8 mouse cellular contexts compared by ENCODE assay signal in the genomic region with DNA sequence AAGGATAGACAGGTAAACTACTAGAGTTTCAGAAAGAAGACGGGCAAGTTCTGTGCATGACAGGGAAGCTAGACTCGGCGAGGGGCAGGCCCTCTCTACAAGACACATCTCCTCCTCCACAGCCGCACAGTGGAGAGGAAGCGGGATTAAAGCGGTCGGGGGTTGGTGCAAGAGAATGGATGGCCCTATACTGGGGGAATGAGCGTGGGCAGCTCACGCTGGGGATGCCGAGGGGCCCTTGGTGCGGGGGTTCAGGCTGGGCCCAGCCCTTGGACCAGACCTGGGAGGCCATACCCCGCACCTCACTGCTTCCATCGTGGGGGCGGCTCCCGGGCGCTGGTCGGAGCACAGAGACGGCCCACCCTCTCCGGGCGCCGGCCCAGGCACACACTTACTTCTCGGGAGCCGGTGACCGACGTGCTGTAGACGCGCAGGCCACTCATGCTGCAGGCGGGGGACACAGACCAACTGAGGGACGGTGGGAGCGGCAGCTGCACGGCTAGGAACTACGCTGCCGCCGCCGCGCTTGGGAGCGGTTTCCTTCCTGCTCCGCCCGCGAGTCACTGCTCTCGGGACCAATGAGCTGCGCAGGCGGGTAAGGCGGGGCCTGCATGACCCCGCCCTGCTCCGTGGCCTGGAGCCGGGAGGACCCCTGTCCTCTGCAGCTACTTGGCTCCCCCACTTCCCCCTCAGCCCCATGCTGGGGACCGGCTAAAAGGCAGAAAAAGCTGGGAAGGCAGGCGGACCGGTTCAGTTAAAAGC. TPM values are rescaled to one million over a fixed set of nuclear protein-coding genes. Genes with fewer than 3 reads are reported as not detected.
DNase-seq lines count a peak whose midpoint lies in the region; ATAC-seq and TF ChIP-seq lines count a peak whose summit lies in the region.

TSS of gene Sh3bgrl3 (minus strand) at position 569 of the 762 bp plus-strand sequence.

- peak within 1 kb of the TSS; percentile 87 for H3K4me2 ChIP-seq in forebrain, embryonic 13.5 days
- H3K4me2 ChIP-seq in heart, postnatal 0 days (ENCODE audit: low read depth, low read length), result peak within 1 kb of the TSS; percentile 95
- H3K4me2 ChIP-seq in liver, embryonic 14.5 days (ENCODE audit: low read depth), result peak within 1 kb of the TSS; percentile 80
- peak within 1 kb of the TSS; percentile 80 for H3K4me2 ChIP-seq in stomach, embryonic 16.5 days (ENCODE audit: low read depth, low read length)

- TF ChIP-seq CTCF in ES-Bruce4 (IDR thresholded peaks at IDR 0.05; ENCODE audit: low read depth, low read length), result no peak
- TF ChIP-seq CTCF in heart, postnatal 0 days (IDR thresholded peaks at IDR 0.05; ENCODE audit: low read depth), result no peak
- no peak for TF ChIP-seq CTCF in liver, embryonic 14.5 days (IDR thresholded peaks at IDR 0.05; ENCODE audit: low read depth)

- TF ChIP-seq EP300 in ES-Bruce4 (IDR thresholded peaks at IDR 0.05; ENCODE audit: insufficient read depth, low read depth, low read length), result no peak
- TF ChIP-seq EP300 in heart, postnatal 0 days (IDR thresholded peaks at IDR 0.05; ENCODE audit: low read depth), result no peak; the same call in 1 of the 2 replicates
- TF ChIP-seq EP300 in liver, embryonic 14.5 days (IDR thresholded peaks at IDR 0.05; ENCODE audit: low read depth), result no peak

- peak; percentile 57 for TF ChIP-seq POLR2A in ES-Bruce4 (IDR thresholded peaks at IDR 0.05; ENCODE audit: insufficient read depth, low read length)

- H3K9me3 ChIP-seq in ES-Bruce4 (replicated peaks; ENCODE audit: control insufficient read depth, insufficient read depth, low read length, poor library complexity, severe bottlenecking), result no peaks in the 10 kb centered on the region
- no peaks in the 10 kb centered on the region for H3K9me3 ChIP-seq in forebrain, embryonic 13.5 days (replicated peaks)
- no peaks in the 10 kb centered on the region for H3K9me3 ChIP-seq in heart, postnatal 0 days (replicated peaks; ENCODE audit: control insufficient read depth, low read length)
- no peaks in the 10 kb centered on the region for H3K9me3 ChIP-seq in liver, embryonic 14.5 days (ENCODE audit: control insufficient read depth, low read length)
- no peaks in the 10 kb centered on the region for H3K9me3 ChIP-seq in stomach, embryonic 16.5 days (replicated peaks; ENCODE audit: control insufficient read depth, low read length)

- WGBS in forebrain, embryonic 13.5 days, result 1% methylated on average over 49 of the region's 50 CpGs
- under 1% methylated on average over 50 of the region's 50 CpGs for WGBS in heart, postnatal 0 days
- under 1% methylated on average over 50 of the region's 50 CpGs for WGBS in liver, embryonic 14.5 days (ENCODE audit: insufficient replicate concordance)
- WGBS in stomach, embryonic 16.5 days, result under 1% methylated on average over 50 of the region's 50 CpGs

- H3K27ac ChIP-seq in ES-Bruce4 (ENCODE audit: insufficient read depth, low read length), result peak within 1 kb of the TSS; percentile 60; the same call in 1 of the 2 replicates
- peak within 1 kb of the TSS; percentile 69 for H3K27ac ChIP-seq in forebrain, embryonic 13.5 days
- H3K27ac ChIP-seq in heart, postnatal 0 days (ENCODE audit: low read depth), result peak within 1 kb of the TSS; percentile 84
- peak within 1 kb of the TSS; percentile 25 for H3K27ac ChIP-seq in liver, embryonic 14.5 days
- H3K27ac ChIP-seq in stomach, embryonic 16.5 days (ENCODE audit: low read length), result peak within 1 kb of the TSS; percentile 98

- peak; percentile 82 for ATAC-seq in cerebellum, adult (ENCODE audit: insufficient number of reproducible peaks, low FRiP score, low TSS enrichment)
- peak; percentile 96 for ATAC-seq in forebrain, embryonic 13.5 days
- peak; percentile 93 for ATAC-seq in heart, postnatal 0 days (ENCODE audit: insufficient read depth, low read depth)
- peak; percentile 90 for ATAC-seq in liver, embryonic 14.5 days (ENCODE audit: insufficient read depth)
- peak; percentile 94 for ATAC-seq in stomach, embryonic 16.5 days (ENCODE audit: insufficient read depth, low FRiP score)

- peak within 1 kb of the TSS; percentile 86 for H3K4me3 ChIP-seq in ES-Bruce4 (ENCODE audit: low read depth, low read length)
- peak within 1 kb of the TSS; percentile 84 for H3K4me3 ChIP-seq in forebrain, embryonic 13.5 days
- H3K4me3 ChIP-seq in heart, postnatal 0 days (ENCODE audit: low read depth, low read length), result peak within 1 kb of the TSS; percentile 92
- H3K4me3 ChIP-seq in liver, embryonic 14.5 days (ENCODE audit: insufficient read depth in 1 of 2, low read depth in 2 of 2, low read length in 2 of 2), result peak within 1 kb of the TSS; percentile 62 to 67
- H3K4me3 ChIP-seq in stomach, embryonic 16.5 days (replicated peaks; ENCODE audit: low read length), result peak within 1 kb of the TSS; percentile 87

- H3K36me3 ChIP-seq in ES-Bruce4 (ENCODE audit: control insufficient read depth, insufficient read depth, low read length, poor library complexity, severe bottlenecking), result peaks cover 13% of the 10 kb centered on the region
- H3K36me3 ChIP-seq in forebrain, embryonic 13.5 days (ENCODE audit: poor library complexity, severe bottlenecking), result peaks cover 21% of the 10 kb centered on the region
- H3K36me3 ChIP-seq in heart, postnatal 0 days (replicated peaks; ENCODE audit: control insufficient read depth, insufficient read depth, low read length), result peaks cover 17% of the 10 kb centered on the region
- H3K36me3 ChIP-seq in liver, embryonic 14.5 days (replicated peaks; ENCODE audit: control insufficient read depth, insufficient read depth, low read depth), result peaks cover 9% of the 10 kb centered on the region
- no peaks in the 10 kb centered on the region for H3K36me3 ChIP-seq in stomach, embryonic 16.5 days (ENCODE audit: control insufficient read depth, insufficient read depth, low read length)

- H3K4me1 ChIP-seq in ES-Bruce4 (ENCODE audit: control insufficient read depth, insufficient read depth, low read length), result peaks cover 6% of the 10 kb centered on the region
- H3K4me1 ChIP-seq in forebrain, embryonic 13.5 days, result peaks cover 21% of the 10 kb centered on the region
- H3K4me1 ChIP-seq in heart, postnatal 0 days (ENCODE audit: control insufficient read depth, insufficient read depth), result peaks cover 16% of the 10 kb centered on the region
- peaks cover 5 to 22% of the 10 kb centered on the region in 2 experiments for H3K4me1 ChIP-seq in liver, embryonic 14.5 days (replicated peaks; ENCODE audit: control insufficient read depth in 2 of 2, insufficient read depth in 2 of 2, low read length in 1 of 2)
- peaks cover 26% of the 10 kb centered on the region for H3K4me1 ChIP-seq in stomach, embryonic 16.5 days (ENCODE audit: control insufficient read depth, insufficient read depth, low read length)

- no peaks in the 10 kb centered on the region for H3K27me3 ChIP-seq in ES-Bruce4 (ENCODE audit: control insufficient read depth, insufficient read depth, low read length, poor library complexity, severe bottlenecking)
- H3K27me3 ChIP-seq in forebrain, embryonic 13.5 days, result no peaks in the 10 kb centered on the region
- no peaks in the 10 kb centered on the region for H3K27me3 ChIP-seq in heart, postnatal 0 days (ENCODE audit: control insufficient read depth, insufficient read depth, low read length)
- no peaks in the 10 kb centered on the region for H3K27me3 ChIP-seq in liver, embryonic 14.5 days (ENCODE audit: control insufficient read depth, insufficient read depth, low read length)
- no peaks in the 10 kb centered on the region for H3K27me3 ChIP-seq in stomach, embryonic 16.5 days (ENCODE audit: control insufficient read depth, insufficient read depth, low read length)

- H3K9ac ChIP-seq in ES-Bruce4 (ENCODE audit: low read depth, poor library complexity, severe bottlenecking), result peak within 1 kb of the TSS; percentile 74
- H3K9ac ChIP-seq in forebrain, embryonic 13.5 days, result peak within 1 kb of the TSS; percentile 91
- peak within 1 kb of the TSS; percentile 88 for H3K9ac ChIP-seq in heart, postnatal 0 days (replicated peaks; ENCODE audit: low read depth, low read length)
- peak within 1 kb of the TSS; percentile 63 for H3K9ac ChIP-seq in liver, embryonic 14.5 days (replicated peaks)
- peak within 1 kb of the TSS; percentile 93 for H3K9ac ChIP-seq in stomach, embryonic 16.5 days (ENCODE audit: low read length)

- peak; percentile 89 for DNase-seq in heart, postnatal 0 days (ENCODE audit: low spot score)
- peak; percentile 89 to 93 for DNase-seq in kidney, postnatal 36 days
- DNase-seq in liver, embryonic 14.5 days (ENCODE audit: low read depth in 3 of 3, low spot score in 3 of 3), result peak; percentile 67 to 69 (median 67)
- DNase-seq in neural tube, embryonic 10.5 days (ENCODE audit: extremely low spot score, low spot score), result peak; percentile 84

RNA-seq across cellular contexts. Expression of gene Sh3bgrl3, which starts in this region (rescaled TPM):
- polyA plus RNA-seq in ES-Bruce4 (2011; ENCODE audit: insufficient read depth, insufficient read length, low read depth, missing spikeins), result 105 and 106 TPM in 2 replicates
- polyA plus RNA-seq in forebrain, embryonic 13.5 days (2015; fragmentation: Nextera tagmentation; extraction: Ambion mirVana), result 285 TPM in 2 replicates
- total RNA-seq in heart, postnatal 0 days (2014; rRNA removed; ENCODE audit: low replicate concordance), result 49.7 and 67.6 TPM in 2 replicates
- 140 and 150 TPM in 2 replicates for polyA plus RNA-seq in heart, postnatal 0 days (2015; fragmentation: Nextera tagmentation; extraction: Ambion mirVana)
- 70.8 and 79.9 TPM in 2 replicates for polyA plus RNA-seq in liver, embryonic 14.5 days (2012; rRNA removed)
- 142 and 153 TPM in 2 replicates for polyA plus RNA-seq in liver, embryonic 14.5 days (2014; fragmentation: Nextera tagmentation; extraction: Ambion mirVana)
- polyA plus RNA-seq in stomach, embryonic 16.5 days (2015; fragmentation: Nextera tagmentation; extraction: Ambion mirVana), result 397 and 438 TPM in 2 replicates

Comparison
In these comparisons a context has a peak if more than half of its experiments do, and no peak if none do; other contexts are left out.
1. Peak in every context shown above with its lines: DNase-seq, ATAC-seq, H3K4me3 ChIP-seq and H3K27ac ChIP-seq.
2. H3K27ac ChIP-seq: peak in every context shown above with its lines; median percentile 98 in stomach, embryonic 16.5 days; 84 in heart, postnatal 0 days; 69 in forebrain, embryonic 13.5 days; 60 in ES-Bruce4; 25 in liver, embryonic 14.5 days.